Mouse (Mus musculus) bone marrow, adult 2 months (tissue): ENCODE measurements around the gene Epn2. TPM values are rescaled to one million over a fixed set of nuclear protein-coding genes. Genes with fewer than 3 reads are reported as not detected.

Source experiments
- H3K27ac ChIP-seq: fragments of 200-500 bp; 2 replicates; pipeline ENCODE4 v1.5.1; 2012; ENCODE audit warnings: low read depth, mild to moderate bottlenecking, control low read depth, inconsistent platforms, low read length; ENCODE audit not compliant: control insufficient read depth, poor library complexity, insufficient read depth
- H3K4me1 ChIP-seq: fragments of 200-500 bp; 2 replicates; pipeline ENCODE4 v1.6.1; 2011; ENCODE audit warnings: low read length; ENCODE audit not compliant: control insufficient read depth, insufficient read depth
- H3K4me3 ChIP-seq: fragments of 200-500 bp; replicated peaks from 2 replicates; pipeline ENCODE3; 2011; ENCODE audit warnings: mild to moderate bottlenecking, low read depth, low read length, control low read depth; ENCODE audit not compliant: control insufficient read depth
- CTCF ChIP-seq: fragments of 200-500 bp; IDR thresholded peaks from 2 replicates; pipeline ENCODE4 v1.5.1; 2011; ENCODE audit warnings: low read length, control low read depth; ENCODE audit not compliant: control insufficient read depth, insufficient read depth
- POLR2A ChIP-seq: fragments of 200-500 bp; IDR thresholded peaks from 2 replicates; pipeline ENCODE4 v1.6.1; 2011; ENCODE audit warnings: low read depth, mild to moderate bottlenecking, control low read depth, low read length, borderline replicate concordance; ENCODE audit not compliant: control insufficient read depth
- WGBS: fragments of 180-500 bp; shearing (Covaris S2); methylation state at CpG from one replicate; pipeline ENCODE4 v1.1.7; 2018; 5-methylcytosine and 5-hydroxymethylcytosine counted together
- polyA plus RNA-seq: library from polyadenylated mRNA; stranded (reverse); fragments of >200 nt; gene quantifications from 2 replicates; pipeline ENCODE4 v1.2.4, GENCODE M21; 2011; ENCODE audit warnings: low replicate concordance; ENCODE audit not compliant: missing spikeins, insufficient read depth, insufficient read length

Gene Epn2
- polyA plus RNA-seq, 1 experiment: 11.3 TPM

GRCm38 (mm10) chr11:61494129-61494997, 85.1 kb downstream of the Epn2 start, which contains the start of gene Mapk7:
Gene Mapk7, minus strand, starts transcription at chr11:61494406.
- under 1% methylated on average over 62 of the region's 62 CpGs for WGBS
- no peak; the same call in 1 of the 2 replicates for TF ChIP-seq POLR2A
- no peak for TF ChIP-seq CTCF
- Histone ChIP-seq H3K27ac (peak within 1 kb of the TSS; percentile 41), H3K4me1 (no peaks in the 10 kb centered on the region; the same call in 1 of the 2 replicates), H3K4me3 (peak within 1 kb of the TSS; percentile 77)

GRCm38 (mm10) chr11:61493525-61494128, 85.9 kb downstream of the Epn2 start:
- Histone ChIP-seq H3K4me1 (no peaks in the 10 kb centered on the region; the same call in 1 of the 2 replicates), H3K27ac (peak overlapping the region; percentile 41), H3K4me3 (peak overlapping the region; percentile 77)
- TF ChIP-seq POLR2A: no peak
- 5% methylated on average over 50 of the region's 50 CpGs for WGBS

GRCm38 (mm10) chr11:61492749-61493401, 86.6 kb downstream of the Epn2 start:
- Histone ChIP-seq H3K27ac (no peak overlapping the region), H3K4me1 (no peaks in the 10 kb centered on the region; the same call in 1 of the 2 replicates), H3K4me3 (peak overlapping the region; percentile 77)
- WGBS: 73% methylated on average over 12 of the region's 12 CpGs
- TF ChIP-seq POLR2A (no peak), CTCF (no peak)

- Histone ChIP-seq H3K4me1 (no peaks in the 10 kb centered on the region), H3K27ac (no peak overlapping the region), H3K4me3 (no peak overlapping the region)
- WGBS: 90% methylated on average over 22 of the region's 22 CpGs
- TF ChIP-seq POLR2A (no peak), CTCF (no peak)
These were observed 88.5 kb downstream of the Epn2 start for GRCm38 (mm10) chr11:61490944-61491520.

GRCm38 (mm10) chr11:61489874-61490273, 89.6 kb downstream of the Epn2 start:
- no peaks in the 10 kb centered on the region for H3K4me1 ChIP-seq
- WGBS: 94% methylated on average over 6 of the region's 8 CpGs
- no peak overlapping the region for H3K27ac ChIP-seq
- no peak overlapping the region for H3K4me3 ChIP-seq
- TF ChIP-seq CTCF (no peak), POLR2A (no peak)

- no peak overlapping the region for H3K4me3 ChIP-seq
- WGBS: 78% methylated on average over 2 of the region's 2 CpGs
- no peak for TF ChIP-seq CTCF
- H3K27ac ChIP-seq: no peak overlapping the region
- H3K4me1 ChIP-seq: no peaks in the 10 kb centered on the region
These were observed 90.4 kb downstream of the Epn2 start for GRCm38 (mm10) chr11:61489085-61489484.

- 86% methylated on average over 7 of the region's 7 CpGs for WGBS
- Histone ChIP-seq H3K4me3 (no peak overlapping the region), H3K4me1 (no peaks in the 10 kb centered on the region), H3K27ac (no peak overlapping the region)
- TF ChIP-seq CTCF (no peak), POLR2A (no peak)
These were observed 91.6 kb downstream of the Epn2 start for GRCm38 (mm10) chr11:61487936-61488335.

- TF ChIP-seq POLR2A (no peak), CTCF (no peak)
- H3K27ac ChIP-seq: no peak overlapping the region
- no peaks in the 10 kb centered on the region for H3K4me1 ChIP-seq
- WGBS: 57% methylated on average over 2 of the region's 2 CpGs
- H3K4me3 ChIP-seq: no peak overlapping the region
These were observed 92.1 kb downstream of the Epn2 start for GRCm38 (mm10) chr11:61487401-61487800.
